Mouse (Mus musculus) forebrain, postnatal 0 days (tissue): ENCODE measurements around the gene Ice1. TPM values are rescaled to one million over a fixed set of nuclear protein-coding genes. Genes with fewer than 3 reads are reported as not detected.

Source experiments
- ATAC-seq: fragments of 200-750 bp; cut with Nextera tagmentation; 2 replicates; pipeline ENCODE4 v1.8.0; 2017; ENCODE audit warnings: mild to moderate bottlenecking, moderate library complexity
- DNase-seq: peaks from one replicate; pipeline ENCODE4 v3.0.0-alpha.2; 2015
- H3K27ac ChIP-seq: fragments of 300-500 bp; sonication (generic); 2 replicates; pipeline ENCODE4 v1.5.1; 2014; ENCODE audit warnings: low read depth, mild to moderate bottlenecking, antibody characterized with exemption, low read length, moderate library complexity, mixed read lengths
- H3K27me3 ChIP-seq: fragments of 300-500 bp; sonication (generic); 2 replicates; pipeline ENCODE4 v1.6.1; 2014; ENCODE audit warnings: mild to moderate bottlenecking, low read length, mixed read lengths; ENCODE audit not compliant: insufficient read depth
- H3K36me3 ChIP-seq: fragments of 300-500 bp; sonication (generic); 2 replicates; pipeline ENCODE4 v1.6.1; 2014; ENCODE audit warnings: mild to moderate bottlenecking, moderate library complexity; ENCODE audit not compliant: insufficient read depth
- H3K4me1 ChIP-seq: fragments of 300-500 bp; sonication (generic); 2 replicates; pipeline ENCODE4 v1.6.1; 2014; ENCODE audit warnings: antibody characterized with exemption; ENCODE audit not compliant: insufficient read depth
- H3K4me2 ChIP-seq: fragments of 300-500 bp; sonication (generic); 2 replicates; pipeline ENCODE4 v1.6.1; 2014; ENCODE audit warnings: low read depth, mild to moderate bottlenecking, moderate library complexity
- H3K4me3 ChIP-seq: fragments of 300-500 bp; sonication (generic); 2 replicates; pipeline ENCODE4 v1.5.1; 2014; ENCODE audit warnings: low read depth, low read length, mixed read lengths
- H3K9ac ChIP-seq: fragments of 300-500 bp; sonication (generic); 2 replicates; pipeline ENCODE4 v1.6.1; 2014; ENCODE audit warnings: mild to moderate bottlenecking
- H3K9me3 ChIP-seq: fragments of 300-500 bp; sonication (generic); 2 replicates; pipeline ENCODE4 v1.6.1; 2016; ENCODE audit warnings: low read length
- CTCF ChIP-seq: sonication (generic); IDR thresholded peaks from 2 replicates; pipeline ENCODE4 v1.5.1; 2016; ENCODE audit warnings: antibody characterized with exemption, control low read depth, low read depth
- WGBS: fragments of 180-500 bp; shearing (Covaris S2); extraction: QIAGEN DNeasy Blood & Tissue Kit; methylation state at CpG from one replicate; pipeline ENCODE4 v1.1.7; 2014; 5-methylcytosine and 5-hydroxymethylcytosine counted together
- polyA plus RNA-seq: library from polyadenylated mRNA; unstranded; fragments of >200 nt; fragmentation: Nextera tagmentation; extraction: Ambion mirVana; gene quantifications from 2 replicates; pipeline ENCODE4 v1.2.1, GENCODE M21; 2015
- total RNA-seq: library from RNA; depleted of rRNA; stranded (reverse); fragments of >200 nt; gene quantifications from 2 replicates; pipeline ENCODE4 v1.2.3, GENCODE M21; 2014

Ice1 gene
- total and polyA plus RNA-seq, 2 experiments from 2014 or later: 21.0 to 82.5 TPM

GRCm38 (mm10) chr13:70654091-70654770, 16.8 kb upstream of the Ice1 start:
- no peaks in the 10 kb centered on the region for H3K9me3 ChIP-seq
- DNase-seq (no peak), ATAC-seq (no peak)
- TF ChIP-seq CTCF: no peak
- WGBS: 77% methylated on average over 5 of the region's 5 CpGs
- no peaks in the 10 kb centered on the region for H3K27me3 ChIP-seq
- H3K27ac ChIP-seq: no peak overlapping the region
- no peak overlapping the region for H3K9ac ChIP-seq
- H3K4me3 ChIP-seq: no peak overlapping the region
- H3K36me3 ChIP-seq: no peaks in the 10 kb centered on the region
- no peak overlapping the region for H3K4me2 ChIP-seq
- no peaks in the 10 kb centered on the region for H3K4me1 ChIP-seq

GRCm38 (mm10) chr13:70653457-70653856, 16.0 kb upstream of the Ice1 start:
- ATAC-seq (no peak), DNase-seq (no peak)
- H3K9ac ChIP-seq: no peak overlapping the region
- no peak for TF ChIP-seq CTCF
- H3K36me3 ChIP-seq: no peaks in the 10 kb centered on the region
- no peaks in the 10 kb centered on the region for H3K27me3 ChIP-seq
- H3K9me3 ChIP-seq: no peaks in the 10 kb centered on the region
- no peak overlapping the region for H3K4me2 ChIP-seq
- no peaks in the 10 kb centered on the region for H3K4me1 ChIP-seq
- no peak overlapping the region for H3K27ac ChIP-seq
- 75% methylated on average over 2 of the region's 2 CpGs for WGBS
- H3K4me3 ChIP-seq: no peak overlapping the region

DNA sequence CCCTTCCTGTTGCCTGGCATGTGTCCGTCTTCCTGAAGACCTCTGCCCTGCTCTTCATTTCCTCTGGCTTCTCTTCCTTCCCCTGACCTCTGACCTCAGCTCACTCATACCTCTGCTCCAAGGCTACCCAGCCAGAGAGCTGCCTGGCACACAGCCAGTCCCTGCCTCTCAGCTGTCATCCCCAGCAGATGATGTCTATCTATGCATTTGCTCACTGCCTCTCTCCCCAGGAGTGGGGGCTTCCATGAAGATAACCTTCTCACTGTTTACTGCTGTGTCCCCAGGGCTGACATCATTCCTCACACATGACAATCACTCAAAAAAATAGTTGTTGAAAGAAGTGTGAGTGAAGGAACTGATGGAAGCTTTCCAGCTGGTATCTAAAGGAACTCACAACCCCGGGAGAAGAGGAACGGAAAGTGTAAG, 12.6 kb upstream of the Ice1 start:
- WGBS: 70% methylated on average over 3 of the region's 3 CpGs
- no peaks in the 10 kb centered on the region for H3K27me3 ChIP-seq
- no peaks in the 10 kb centered on the region for H3K9me3 ChIP-seq
- TF ChIP-seq CTCF: no peak
- H3K27ac ChIP-seq: no peak overlapping the region
- DNase-seq: no peak
- no peak overlapping the region for H3K9ac ChIP-seq
- no peak for ATAC-seq
- no peaks in the 10 kb centered on the region for H3K36me3 ChIP-seq
- H3K4me1 ChIP-seq: no peaks in the 10 kb centered on the region
- H3K4me3 ChIP-seq: no peak overlapping the region
- no peak overlapping the region for H3K4me2 ChIP-seq

- no peak for TF ChIP-seq CTCF
- no peak for DNase-seq
- no peak for ATAC-seq
- Histone ChIP-seq H3K4me2 (no peak overlapping the region), H3K36me3 (no peaks in the 10 kb centered on the region), H3K27ac (no peak overlapping the region), H3K4me1 (no peaks in the 10 kb centered on the region), H3K9me3 (no peaks in the 10 kb centered on the region), H3K4me3 (no peak overlapping the region), H3K27me3 (no peaks in the 10 kb centered on the region), H3K9ac (no peak overlapping the region)
- 54% methylated on average over 10 of the region's 10 CpGs for WGBS
Observed at GRCm38 (mm10) chr13:70645968-70646505, 8.6 kb upstream of the Ice1 start.

- H3K36me3 ChIP-seq: no peaks in the 10 kb centered on the region
- TF ChIP-seq CTCF: no peak
- DNase-seq: no peak
- no peak overlapping the region for H3K27ac ChIP-seq
- H3K9ac ChIP-seq: no peak overlapping the region
- WGBS: 53% methylated on average over 3 of the region's 3 CpGs
- no peak overlapping the region for H3K4me2 ChIP-seq
- no peaks in the 10 kb centered on the region for H3K9me3 ChIP-seq
- H3K4me1 ChIP-seq: no peaks in the 10 kb centered on the region
- H3K4me3 ChIP-seq: no peak overlapping the region
- H3K27me3 ChIP-seq: no peaks in the 10 kb centered on the region
- 0 out of 2 replicates have a peak, but pooled peaks have one; percentile 5 for ATAC-seq
Observed at GRCm38 (mm10) chr13:70644083-70644462, 6.6 kb upstream of the Ice1 start.

- no peak overlapping the region for H3K4me3 ChIP-seq
- H3K27ac ChIP-seq: no peak overlapping the region
- ATAC-seq (peak; percentile 65), DNase-seq (peak; percentile 89)
- H3K9me3 ChIP-seq: no peaks in the 10 kb centered on the region
- 21% methylated on average over 10 of the region's 10 CpGs for WGBS
- no peak overlapping the region for H3K9ac ChIP-seq
- H3K4me2 ChIP-seq: no peak overlapping the region
- no peaks in the 10 kb centered on the region for H3K36me3 ChIP-seq
- H3K4me1 ChIP-seq: no peaks in the 10 kb centered on the region
- H3K27me3 ChIP-seq: no peaks in the 10 kb centered on the region
- TF ChIP-seq CTCF: peak; percentile 94
Observed at GRCm38 (mm10) chr13:70643408-70644082, 6.1 kb upstream of the Ice1 start.

DNA sequence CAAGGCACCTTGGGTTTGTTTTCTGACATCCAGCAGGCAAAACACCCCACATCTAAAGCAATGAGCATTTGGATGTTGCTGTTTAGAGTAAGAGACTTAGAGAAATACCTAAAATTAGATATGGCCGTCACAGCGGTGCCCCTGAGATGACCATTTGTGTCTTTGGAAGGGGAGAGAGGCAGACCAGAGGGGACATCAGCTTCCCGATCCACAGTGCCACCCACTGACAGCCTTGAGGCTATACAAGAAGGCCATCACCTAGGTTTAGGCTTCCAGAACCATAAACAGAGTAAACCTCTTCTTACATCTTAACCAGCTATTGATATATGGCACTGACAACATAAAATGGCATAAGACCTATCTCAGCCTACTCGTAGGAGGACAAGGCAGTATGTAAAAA, 4.5 kb upstream of the Ice1 start:
- Histone ChIP-seq H3K4me1 (no peaks in the 10 kb centered on the region), H3K4me2 (no peak overlapping the region), H3K27ac (no peak overlapping the region), H3K27me3 (no peaks in the 10 kb centered on the region), H3K4me3 (no peak overlapping the region), H3K9ac (no peak overlapping the region), H3K36me3 (no peaks in the 10 kb centered on the region), H3K9me3 (no peaks in the 10 kb centered on the region)
- TF ChIP-seq CTCF: peak; percentile 10; the same call in 1 of the 2 replicates
- DNase-seq: no peak
- WGBS: 71% methylated on average over 4 of the region's 4 CpGs
- ATAC-seq: no peak
